Mouse (Mus musculus): Measurements from ENCODE around the gene Fbp2. TPM values are rescaled to one million over a fixed set of nuclear protein-coding genes. Genes with fewer than 3 reads are reported as not detected.
"Not testable (repeated sequence)": the region's sequence is repeated elsewhere in the genome, so short reads cannot be mapped to it uniquely, and the experiment has no call there.

Gene Fbp2
- polyA plus RNA-seq, 1 experiment from 2014 or later, result 0.38 TPM

- no peaks in the 10 kb centered on the region for H3K9me3 ChIP-seq (replicated peaks)
- no peak for DNase-seq (ENCODE audit: low spot score)
- peak overlapping the region; percentile 32; the same call in 1 of the 2 replicates for H3K27ac ChIP-seq
- no peak overlapping the region for H3K4me3 ChIP-seq
- no peaks in the 10 kb centered on the region for H3K27me3 ChIP-seq (ENCODE audit: low read depth, poor library complexity, severe bottlenecking)
- H3K4me1 ChIP-seq, result peaks cover 13% of the 10 kb centered on the region
- 48% methylated on average over 8 of the region's 8 CpGs for WGBS
- no peaks in the 10 kb centered on the region for H3K36me3 ChIP-seq
Observed at GRCm38 (mm10) chr13:62879831-62880615, 21.8 kb upstream of the Fbp2 start.

GRCm38 (mm10) chr13:62879411-62879810 is 21.2 kb upstream of the Fbp2 start:
- 55% methylated on average over 6 of the region's 6 CpGs for WGBS
- peaks cover 13% of the 10 kb centered on the region for H3K4me1 ChIP-seq
- H3K9me3 ChIP-seq (replicated peaks), result no peaks in the 10 kb centered on the region
- no peaks in the 10 kb centered on the region for H3K27me3 ChIP-seq (ENCODE audit: low read depth, poor library complexity, severe bottlenecking)
- no peak overlapping the region for H3K4me3 ChIP-seq
- H3K36me3 ChIP-seq, result no peaks in the 10 kb centered on the region
- no peak for DNase-seq (ENCODE audit: low spot score)
- peak overlapping the region; percentile 32; the same call in 1 of the 2 replicates for H3K27ac ChIP-seq

- H3K27me3 ChIP-seq (ENCODE audit: low read depth, poor library complexity, severe bottlenecking), result no peaks in the 10 kb centered on the region
- H3K9me3 ChIP-seq (replicated peaks), result no peaks in the 10 kb centered on the region
- H3K36me3 ChIP-seq, result no peaks in the 10 kb centered on the region
- DNase-seq (ENCODE audit: low spot score), result no peak
- WGBS, result 11% methylated on average over 5 of the region's 5 CpGs
- peaks cover 13% of the 10 kb centered on the region for H3K4me1 ChIP-seq
- H3K27ac ChIP-seq, result no peak overlapping the region
- H3K4me3 ChIP-seq, result no peak overlapping the region
Observed at GRCm38 (mm10) chr13:62877247-62877646, 19.0 kb upstream of the Fbp2 start.

GRCm38 (mm10) chr13:62876111-62876510 is 17.9 kb upstream of the Fbp2 start:
- no peak overlapping the region for H3K27ac ChIP-seq

DNA sequence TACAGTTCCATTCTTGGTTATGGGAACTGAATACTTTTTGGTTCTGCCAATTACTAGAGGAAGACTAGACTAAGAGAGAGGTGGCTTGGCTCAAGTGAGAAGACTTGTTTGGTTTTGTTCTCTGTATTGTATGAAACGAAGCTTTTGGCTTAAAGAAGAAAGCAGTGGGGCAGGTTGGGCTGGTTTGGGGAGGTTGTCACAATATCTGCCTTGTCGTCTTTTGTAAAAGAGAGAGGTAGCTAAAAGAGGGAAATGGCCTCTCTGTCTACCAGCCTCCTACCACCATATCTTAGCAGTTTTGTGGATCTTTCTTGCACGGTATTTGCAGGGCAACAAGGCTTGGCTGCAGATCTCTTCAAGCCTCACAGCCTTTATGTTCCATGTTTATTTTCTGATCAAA is 14.0 kb upstream of the Fbp2 start:
- Histone ChIP-seq H3K9me3 (replicated peaks) (no peaks in the 10 kb centered on the region), H3K4me3 (no peak overlapping the region), H3K36me3 (no peaks in the 10 kb centered on the region), H3K27ac (no peak overlapping the region), H3K4me1 (0 out of 2 replicates have a peak, but pooled peaks cover 4% of the 10 kb centered on the region), H3K27me3 (ENCODE audit: low read depth, poor library complexity, severe bottlenecking) (no peaks in the 10 kb centered on the region)
- no peak for DNase-seq (ENCODE audit: low spot score)
- 79% methylated on average over 3 of the region's 3 CpGs for WGBS

More at GRCm38 (mm10) chr13:62876111-62876510, 17.9 kb upstream of the Fbp2 start:
- no peak for DNase-seq (ENCODE audit: low spot score)
- no peak overlapping the region for H3K4me3 ChIP-seq
- 88% methylated on average over 1 of the region's 1 CpGs for WGBS
- no peaks in the 10 kb centered on the region for H3K27me3 ChIP-seq (ENCODE audit: low read depth, poor library complexity, severe bottlenecking)
- peaks cover 13% of the 10 kb centered on the region for H3K4me1 ChIP-seq
- no peaks in the 10 kb centered on the region for H3K9me3 ChIP-seq (replicated peaks)
- H3K36me3 ChIP-seq, result no peaks in the 10 kb centered on the region

GRCm38 (mm10) chr13:62870605-62871004 is 12.4 kb upstream of the Fbp2 start:
- WGBS, result 69% methylated on average over 2 of the region's 2 CpGs
- H3K27me3 ChIP-seq (ENCODE audit: low read depth, poor library complexity, severe bottlenecking), result no peaks in the 10 kb centered on the region
- peaks cover 7% of the 10 kb centered on the region for H3K4me1 ChIP-seq
- H3K9me3 ChIP-seq (replicated peaks), result no peaks in the 10 kb centered on the region
- H3K27ac ChIP-seq, result no peak overlapping the region
- DNase-seq (ENCODE audit: low spot score), result no peak
- H3K4me3 ChIP-seq, result no peak overlapping the region
- H3K36me3 ChIP-seq, result no peaks in the 10 kb centered on the region

- Histone ChIP-seq H3K9me3 (replicated peaks) (no peaks in the 10 kb centered on the region), H3K4me1 (peaks cover 25% of the 10 kb centered on the region), H3K27me3 (ENCODE audit: low read depth, poor library complexity, severe bottlenecking) (no peaks in the 10 kb centered on the region), H3K27ac (peak overlapping the region; percentile 85; the same call in 1 of the 2 replicates), H3K36me3 (no peaks in the 10 kb centered on the region), H3K4me3 (no peak overlapping the region)
- WGBS, result 88% methylated on average over 4 of the region's 4 CpGs
- no peak for DNase-seq (ENCODE audit: low spot score)
Observed at GRCm38 (mm10) chr13:62866817-62867216, 8.6 kb upstream of the Fbp2 start.

DNA sequence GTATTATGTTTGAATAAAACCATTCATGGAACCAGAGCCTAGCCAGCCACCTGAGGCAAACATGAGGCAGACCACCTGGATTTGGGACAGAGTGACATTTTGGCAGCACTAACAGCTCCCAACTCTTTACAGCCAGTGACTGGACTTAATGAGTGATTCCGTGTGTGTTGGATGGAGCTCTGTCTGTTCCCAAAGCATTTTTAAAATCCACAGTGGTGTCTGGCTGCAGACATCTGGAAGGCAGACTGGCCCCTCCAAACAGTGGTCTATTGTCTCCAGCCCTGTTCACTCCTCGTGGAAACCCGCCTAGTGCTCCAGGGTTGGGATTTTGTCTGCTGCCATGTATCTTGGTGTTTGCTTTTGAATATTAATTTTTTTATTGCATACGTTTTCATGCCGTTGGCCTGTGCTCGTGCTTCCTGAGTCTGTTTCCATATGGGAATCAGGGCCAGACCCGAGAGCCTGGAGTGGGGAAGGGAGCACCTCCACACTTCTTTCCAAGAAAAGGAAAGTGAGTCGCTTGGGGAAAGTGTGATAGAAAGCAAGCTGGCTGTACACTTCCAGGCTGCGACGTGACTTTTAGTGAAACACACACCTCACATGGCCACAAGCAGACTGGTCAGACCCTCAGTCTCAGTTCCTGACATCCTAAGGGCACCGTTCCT is 7.6 kb upstream of the Fbp2 start:
- no peaks in the 10 kb centered on the region for H3K36me3 ChIP-seq

DNA sequence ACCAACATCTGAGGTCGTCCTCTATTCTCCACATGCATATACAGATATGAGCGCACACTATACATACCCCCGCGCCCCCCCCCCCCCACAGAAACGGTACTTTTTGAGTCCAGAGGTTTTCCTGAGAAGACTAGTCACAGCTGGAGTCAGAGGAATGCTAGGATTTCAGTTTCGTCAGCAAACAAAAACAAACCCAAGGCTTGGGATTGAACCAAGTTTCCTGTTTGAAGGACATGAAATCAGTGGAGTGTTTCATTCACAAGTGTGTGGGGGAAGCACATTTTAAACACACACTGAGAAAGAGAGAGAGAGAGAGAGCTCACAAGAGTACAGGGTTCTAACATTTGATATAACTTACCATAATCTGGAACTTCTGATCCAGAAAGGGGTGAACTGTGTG is 5.5 kb upstream of the Fbp2 start:
- Histone ChIP-seq H3K4me1 (peaks cover 28% of the 10 kb centered on the region), H3K27ac (no peak overlapping the region), H3K9me3 (replicated peaks) (no peaks in the 10 kb centered on the region), H3K36me3 (no peaks in the 10 kb centered on the region), H3K27me3 (ENCODE audit: low read depth, poor library complexity, severe bottlenecking) (no peaks in the 10 kb centered on the region), H3K4me3 (no peak overlapping the region)
- 83% methylated on average over 6 of the region's 6 CpGs for WGBS
- DNase-seq (ENCODE audit: low spot score), result no peak

More for the DNA sequence above, 7.6 kb upstream of the Fbp2 start:
- no peak overlapping the region for H3K4me3 ChIP-seq
- peak overlapping the region; percentile 85 for H3K27ac ChIP-seq
- H3K4me1 ChIP-seq, result peaks cover 28% of the 10 kb centered on the region
- no peak for DNase-seq (ENCODE audit: low spot score)
- H3K9me3 ChIP-seq (replicated peaks), result no peaks in the 10 kb centered on the region
- H3K27me3 ChIP-seq (ENCODE audit: low read depth, poor library complexity, severe bottlenecking), result no peaks in the 10 kb centered on the region
- 76% methylated on average over 11 of the region's 11 CpGs for WGBS

DNA sequence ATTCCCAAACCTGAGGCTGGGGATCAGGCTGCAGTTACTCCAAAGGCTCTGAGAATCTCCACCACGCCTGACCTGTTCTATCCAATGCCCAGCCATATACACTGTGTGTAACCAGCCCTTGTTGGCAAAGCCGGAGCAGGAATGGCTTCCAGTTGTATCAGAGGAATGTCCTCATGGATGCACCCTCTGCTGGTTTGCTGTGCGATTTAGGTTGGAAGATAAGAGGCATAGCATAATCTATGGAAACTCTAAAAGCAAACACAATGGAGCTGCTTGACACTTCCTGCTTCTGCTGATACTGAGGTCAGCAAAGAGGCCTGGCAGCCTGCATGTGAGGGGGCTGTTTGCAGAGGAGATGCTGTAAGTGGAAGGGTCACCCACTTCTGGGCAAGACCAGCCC is 4.7 kb upstream of the Fbp2 start:
- Histone ChIP-seq H3K4me3 (no peak overlapping the region), H3K4me1 (peaks cover 35% of the 10 kb centered on the region), H3K36me3 (no peaks in the 10 kb centered on the region), H3K27me3 (ENCODE audit: low read depth, poor library complexity, severe bottlenecking) (no peaks in the 10 kb centered on the region), H3K9me3 (replicated peaks) (no peaks in the 10 kb centered on the region), H3K27ac (no peak overlapping the region; the same call in 1 of the 2 replicates)
- no peak for DNase-seq (ENCODE audit: low spot score)
- WGBS, result 89% methylated on average over 3 of the region's 3 CpGs

DNA sequence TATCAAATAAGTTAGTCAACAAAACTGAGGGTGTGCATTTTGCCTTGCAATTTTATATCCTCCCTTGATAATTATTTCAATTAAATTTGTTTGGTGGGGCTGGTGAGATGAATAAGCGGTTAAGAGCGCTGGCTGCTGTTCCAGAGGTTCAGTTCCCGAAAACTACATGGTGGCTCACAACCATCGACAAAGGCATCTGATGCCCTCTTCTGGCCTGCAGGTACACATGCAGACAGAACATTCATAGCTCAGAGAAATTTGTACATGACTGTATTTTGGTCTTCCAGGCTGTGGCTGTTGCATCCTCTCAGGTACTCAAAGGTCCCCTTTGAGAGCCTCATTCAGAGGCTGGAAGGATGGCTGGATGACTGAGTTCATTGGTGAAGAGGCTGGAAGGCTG is 1.8 kb upstream of the Fbp2 start:
- Histone ChIP-seq H3K36me3 (no peaks in the 10 kb centered on the region), H3K4me1 (peaks cover 25% of the 10 kb centered on the region), H3K27ac (no peak overlapping the region), H3K27me3 (ENCODE audit: low read depth, poor library complexity, severe bottlenecking) (no peaks in the 10 kb centered on the region), H3K4me3 (no peak overlapping the region), H3K9me3 (replicated peaks) (no peaks in the 10 kb centered on the region)
- 92% methylated on average over 4 of the region's 4 CpGs for WGBS
- DNase-seq (ENCODE audit: low spot score), result no peak

DNA sequence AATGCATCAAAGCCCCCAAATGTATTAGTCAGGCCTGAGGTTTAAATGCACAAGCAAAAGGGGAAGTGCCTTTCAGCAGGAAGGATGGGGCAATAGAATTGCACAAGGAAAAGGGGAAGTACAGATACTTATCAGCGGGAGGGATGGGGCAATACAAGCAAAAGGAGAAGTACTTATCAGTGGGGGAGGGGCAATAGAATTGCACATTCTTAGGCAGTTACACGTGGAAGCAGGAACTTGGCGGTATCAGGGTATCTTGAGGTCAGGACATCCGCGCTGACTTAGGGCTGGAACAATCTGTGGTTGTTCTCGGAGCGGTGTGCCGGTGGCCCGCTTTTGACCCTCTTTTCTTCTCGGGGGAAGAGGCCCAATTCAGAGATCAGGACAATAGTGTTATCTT is 1.0 kb upstream of the Fbp2 start:
- 91% methylated on average over 10 of the region's 10 CpGs for WGBS
- DNase-seq (ENCODE audit: low spot score); H3K4me3 ChIP-seq; H3K36me3 ChIP-seq; H3K27ac ChIP-seq; H3K9me3 ChIP-seq (replicated peaks); H3K27me3 ChIP-seq (ENCODE audit: low read depth, poor library complexity, severe bottlenecking): not testable (repeated sequence)
- peaks cover 20% of the 10 kb centered on the region for H3K4me1 ChIP-seq

- 89% methylated on average over 14 of the region's 14 CpGs for WGBS
- Histone ChIP-seq H3K4me3 (no peak overlapping the region), H3K36me3 (no peaks in the 10 kb centered on the region), H3K27ac (no peak overlapping the region), H3K4me1 (peaks cover 13% of the 10 kb centered on the region), H3K9me3 (replicated peaks) (no peaks in the 10 kb centered on the region), H3K27me3 (ENCODE audit: low read depth, poor library complexity, severe bottlenecking) (no peaks in the 10 kb centered on the region)
- DNase-seq (ENCODE audit: low spot score), result no peak
Observed at GRCm38 (mm10) chr13:62856850-62857249, 1.4 kb downstream of the Fbp2 start.
